Mouse (Mus musculus): ENCODE measurements at regions not wholly inside any gene's neighbourhood (a gene's known extent, or its start where the extent isn't known, plus 50 kb on each side); places are given as distances from the start of the nearest gene placed in this dataset.

DNA sequence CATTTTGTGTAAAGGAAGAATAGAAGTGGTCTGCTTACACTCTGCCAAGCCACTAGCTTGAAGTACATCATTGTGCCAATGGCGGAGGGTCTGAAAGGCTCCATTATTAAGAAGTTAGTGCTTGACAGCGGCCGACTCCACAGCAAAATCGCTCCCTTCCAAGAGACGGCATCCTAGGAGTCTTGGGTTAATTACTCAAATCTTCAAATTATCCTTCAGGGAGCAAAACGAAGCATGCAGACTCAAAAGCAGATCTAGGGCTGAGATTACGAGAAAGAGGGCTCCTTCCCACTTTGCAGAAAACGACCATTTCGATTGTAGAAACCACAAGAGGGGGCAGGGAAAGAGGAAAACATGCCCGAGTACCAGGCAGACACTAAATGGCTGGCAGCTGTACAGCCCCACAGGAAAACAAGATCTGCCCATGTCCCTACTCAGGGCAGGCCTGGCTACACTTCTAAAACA lies 121.9 kb upstream of the Ankrd55 start:
- peak in 1 of 2 experiments; percentile 44 for DNase-seq (ENCODE audit: low spot score in 2 of 2)

GRCm38 (mm10) chr13:112168468-112168867 lies 119.8 kb upstream of the Ankrd55 start:
- no peak for DNase-seq (ENCODE audit: low spot score in 2 of 2)

GRCm38 (mm10) chr13:112170872-112171271 lies 117.4 kb upstream of the Ankrd55 start:
- no peak for DNase-seq (ENCODE audit: low spot score in 2 of 2)

DNA sequence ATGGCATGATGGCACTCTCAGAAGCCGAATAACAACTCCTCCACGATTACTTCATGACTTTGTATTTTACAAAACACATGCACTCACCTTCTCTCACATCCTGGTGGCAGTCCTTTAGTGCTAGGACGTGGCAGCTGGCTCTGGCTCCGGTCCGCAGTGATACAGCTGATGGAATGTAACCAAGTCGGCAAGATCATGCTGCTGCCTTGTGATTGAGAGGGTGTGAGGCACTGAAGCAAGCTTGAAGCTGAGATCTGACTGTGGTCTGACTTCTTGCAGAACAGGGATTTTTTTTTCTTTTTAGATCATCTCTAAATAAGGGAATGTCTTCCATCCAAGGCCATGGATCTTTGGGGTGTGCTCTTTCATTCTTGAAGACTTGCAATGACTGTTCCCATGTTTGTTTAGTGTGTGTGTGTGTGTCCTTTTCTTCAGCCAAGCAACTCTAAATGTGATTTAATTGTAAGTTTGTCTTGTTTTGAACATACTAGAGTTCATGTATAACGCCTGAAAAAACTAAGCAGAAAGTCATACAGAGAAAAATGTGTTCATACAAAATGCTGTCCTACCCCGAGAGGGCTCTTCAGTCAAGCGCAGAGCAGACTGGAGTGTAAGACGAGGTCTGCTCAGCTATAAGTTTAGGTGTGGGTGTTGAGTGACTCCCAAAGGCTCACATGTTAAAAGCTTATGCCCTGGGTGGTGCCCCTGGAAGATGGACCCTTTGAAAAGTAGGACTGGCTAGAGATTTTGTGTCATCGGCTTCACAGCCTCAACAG lies 116.1 kb upstream of the Ankrd55 start:
- no peak for DNase-seq (ENCODE audit: low spot score in 2 of 2)

DNA sequence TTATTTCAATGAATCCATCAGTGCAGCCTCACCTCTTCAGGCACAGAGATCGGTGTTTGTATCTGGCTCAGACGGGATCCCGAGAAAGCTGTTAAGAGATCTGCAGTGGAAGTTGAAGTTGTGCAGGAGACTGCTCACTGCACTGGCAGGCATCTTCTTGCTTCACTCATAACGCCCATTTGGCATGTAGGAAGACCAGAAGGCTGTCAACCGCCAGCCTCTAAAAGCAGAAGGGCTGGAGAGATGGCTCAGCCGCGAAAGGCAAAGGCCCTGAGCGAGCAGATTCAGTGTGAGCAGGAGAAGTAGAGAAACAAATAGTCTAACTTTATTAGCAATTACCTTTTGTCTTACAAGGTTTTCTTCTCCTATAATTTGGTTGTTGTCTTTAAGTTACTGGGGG lies 114.3 kb upstream of the Ankrd55 start:
- no peak for DNase-seq (ENCODE audit: low spot score in 2 of 2)

- no peak for DNase-seq (ENCODE audit: low spot score in 2 of 2)
These were observed 110.2 kb upstream of the Ankrd55 start for GRCm38 (mm10) chr13:112178031-112178430.

DNA sequence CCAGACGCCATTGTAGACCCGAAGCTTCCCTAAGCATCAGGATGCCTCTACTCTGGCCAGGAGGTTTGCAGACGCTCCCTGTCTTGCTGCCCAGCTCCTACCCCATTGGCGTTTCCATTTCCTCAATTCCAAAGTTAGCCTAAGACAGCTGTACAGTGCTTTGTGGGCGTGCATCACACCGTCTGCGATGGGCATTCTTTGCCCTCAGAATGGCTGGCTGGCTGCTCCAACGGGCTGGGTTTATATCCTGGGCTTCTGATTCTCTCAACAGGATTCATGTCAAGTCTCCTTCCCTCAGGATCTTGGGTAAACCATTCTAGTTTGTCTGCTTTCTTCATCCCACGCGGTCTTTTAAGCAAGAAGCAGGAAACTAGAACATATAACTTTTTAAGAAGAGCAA lies 104.3 kb upstream of the Ankrd55 start:
- no peak for DNase-seq (ENCODE audit: low spot score in 2 of 2)

DNA sequence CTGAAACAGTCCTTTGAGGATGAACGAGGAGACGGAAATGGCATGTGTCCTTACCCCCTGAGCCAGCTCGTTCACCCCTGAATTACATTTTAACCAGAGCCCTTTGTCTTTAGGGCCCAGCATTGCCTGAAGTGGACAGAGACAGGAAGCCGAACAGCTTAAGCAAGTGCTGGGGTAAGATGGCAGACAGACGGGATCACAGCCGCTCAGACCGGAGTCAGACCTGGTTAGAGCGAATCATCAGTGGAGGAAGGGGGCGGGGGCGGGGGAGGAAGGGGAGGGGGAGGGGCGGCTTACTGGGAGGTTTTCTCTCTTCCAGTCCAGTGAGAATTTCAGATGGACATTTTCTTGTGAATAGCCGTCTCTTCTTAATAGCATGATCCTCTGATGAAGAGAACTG lies 103.1 kb upstream of the Ankrd55 start:
- DNase-seq (ENCODE audit: low spot score in 2 of 2), result no peak

DNA sequence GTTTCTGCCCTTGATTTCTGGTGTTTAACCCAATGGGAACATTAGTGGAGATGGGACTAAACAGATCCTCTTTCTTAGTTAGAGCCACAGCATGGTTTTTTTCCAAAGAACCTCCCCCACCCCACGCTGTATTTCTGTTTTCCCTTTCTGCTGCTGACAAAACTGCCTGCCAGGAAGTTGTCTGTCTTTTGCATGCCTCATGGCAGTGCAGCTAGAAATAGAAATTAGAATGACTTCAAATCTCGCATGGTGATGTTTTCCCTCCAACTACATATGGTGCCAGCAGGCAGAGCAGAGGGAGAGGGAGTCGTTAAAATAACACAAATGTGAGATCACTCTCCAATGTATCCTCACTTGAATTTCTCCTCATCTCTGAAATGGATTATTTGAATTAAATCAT lies 101.0 kb upstream of the Ankrd55 start:
- DNase-seq (ENCODE audit: low spot score in 2 of 2), result peak; percentile 71 to 86

DNA sequence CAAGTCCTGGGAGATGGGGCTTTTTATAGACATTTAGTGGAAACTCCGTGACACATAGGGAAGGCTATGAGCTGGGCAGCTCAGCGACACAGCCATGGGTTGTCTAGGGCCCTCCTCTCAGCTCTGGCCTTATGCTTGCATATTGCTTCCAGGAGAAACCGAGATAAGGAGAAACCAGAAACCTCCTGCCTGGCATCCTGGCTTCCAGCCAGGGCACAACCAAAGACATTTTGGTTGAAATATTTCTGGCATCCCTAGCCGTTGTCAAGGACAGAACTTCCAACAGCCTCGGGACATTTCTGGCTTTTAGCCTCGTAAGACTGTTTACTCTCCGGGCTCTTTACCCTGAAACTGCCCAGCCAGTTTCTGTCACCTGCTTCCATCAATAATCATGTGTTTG lies 99.9 kb upstream of the Ankrd55 start:
- no peak for DNase-seq (ENCODE audit: low spot score in 2 of 2)

GRCm38 (mm10) chr13:112188741-112189476 lies 99.3 kb upstream of the Ankrd55 start:
- no peak for DNase-seq (ENCODE audit: low spot score in 2 of 2)

DNA sequence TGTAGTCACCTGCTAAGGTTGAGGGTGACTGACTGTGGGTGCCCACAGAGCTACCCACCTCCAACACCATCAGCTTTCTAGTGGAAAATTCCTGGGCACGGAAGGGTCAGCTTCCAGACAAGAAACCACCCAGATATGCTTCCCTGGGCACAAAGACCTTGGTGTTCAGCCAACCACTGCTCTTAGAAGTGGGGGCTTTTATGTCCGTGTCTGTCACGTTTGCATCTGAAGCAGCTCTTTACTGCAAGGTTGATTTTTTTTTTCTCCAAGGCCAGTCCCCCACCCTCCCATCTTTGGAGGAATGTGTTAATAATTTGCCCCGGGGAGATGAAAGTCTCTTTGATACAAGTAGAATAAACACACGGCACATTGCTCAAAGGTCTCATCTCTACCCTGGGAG lies 98.6 kb upstream of the Ankrd55 start:
- DNase-seq (ENCODE audit: low spot score in 2 of 2), result no peak

- DNase-seq (ENCODE audit: low spot score in 2 of 2), result no peak
These were observed 95.9 kb upstream of the Ankrd55 start for GRCm38 (mm10) chr13:112192192-112192905.

- DNase-seq (ENCODE audit: low spot score in 2 of 2), result no peak
These were observed 94.6 kb upstream of the Ankrd55 start for GRCm38 (mm10) chr13:112193676-112194075.

GRCm38 (mm10) chr13:112194991-112195390 lies 93.3 kb upstream of the Ankrd55 start:
- DNase-seq (ENCODE audit: low spot score in 2 of 2), result no peak

DNA sequence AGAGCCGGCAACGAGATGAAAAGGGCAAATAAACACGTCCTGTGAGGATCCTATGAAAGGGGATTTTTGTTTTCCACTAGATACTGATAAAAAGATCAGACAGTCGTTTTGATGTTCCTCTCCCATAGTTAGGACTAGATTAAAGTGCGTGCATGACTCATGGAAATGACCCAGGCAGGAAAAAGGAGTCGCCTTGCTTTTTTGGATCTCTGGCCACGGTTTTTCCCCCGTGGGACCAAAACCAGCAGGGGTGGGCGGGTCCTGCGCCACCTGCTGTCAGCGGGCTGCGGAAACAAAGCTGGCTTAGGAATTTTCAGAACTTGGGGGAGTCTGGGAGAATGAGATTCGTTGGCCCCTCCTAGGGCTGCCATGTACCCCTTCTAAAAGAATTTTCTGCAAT lies 91.5 kb upstream of the Ankrd55 start:
- peak in 1 of 2 experiments; percentile 30 for DNase-seq (ENCODE audit: low spot score in 2 of 2)

DNA sequence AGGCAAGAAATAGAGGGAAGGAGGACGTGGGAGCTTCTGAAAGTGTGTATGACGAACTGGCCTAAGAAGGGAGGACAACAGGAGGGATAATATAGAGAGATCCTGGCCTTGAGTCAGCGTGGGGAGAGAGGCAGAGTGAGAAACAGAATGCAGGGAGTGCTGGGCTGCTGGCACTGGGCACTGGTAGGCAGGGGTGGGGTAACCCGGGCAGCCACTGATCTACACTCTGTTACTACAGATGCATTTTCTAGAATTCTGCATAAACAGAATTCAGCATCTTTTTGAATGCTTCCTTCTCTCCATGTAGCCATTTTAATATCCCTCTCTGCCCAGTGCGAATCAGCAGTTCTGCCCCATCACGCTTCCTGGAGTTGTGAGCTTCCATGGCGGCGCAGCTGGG lies 84.5 kb upstream of the Ankrd55 start:
- DNase-seq (ENCODE audit: low spot score in 2 of 2), result no peak

DNA sequence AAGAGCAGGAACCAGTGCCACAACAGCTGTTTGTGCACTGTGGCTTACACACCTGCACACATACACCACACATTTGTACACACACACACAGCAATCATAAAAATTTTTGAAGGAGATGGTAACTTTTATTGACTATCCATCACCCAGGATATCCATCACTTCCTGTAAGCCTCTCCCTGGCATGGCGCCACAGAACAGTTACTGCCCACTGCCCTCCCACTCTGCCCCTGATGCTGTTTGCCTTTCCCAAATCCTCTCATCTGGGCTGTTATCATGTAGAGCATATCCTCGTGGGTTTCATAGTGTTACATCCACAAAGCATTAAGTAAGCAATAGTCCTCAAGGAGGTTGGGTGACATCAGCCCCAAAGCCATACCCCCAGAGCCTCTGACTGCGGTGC lies 84.0 kb upstream of the Ankrd55 start:
- no peak for DNase-seq (ENCODE audit: low spot score in 2 of 2)

- no peak for DNase-seq (ENCODE audit: low spot score in 2 of 2)
These were observed 83.4 kb upstream of the Ankrd55 start for GRCm38 (mm10) chr13:112204813-112205212.

DNA sequence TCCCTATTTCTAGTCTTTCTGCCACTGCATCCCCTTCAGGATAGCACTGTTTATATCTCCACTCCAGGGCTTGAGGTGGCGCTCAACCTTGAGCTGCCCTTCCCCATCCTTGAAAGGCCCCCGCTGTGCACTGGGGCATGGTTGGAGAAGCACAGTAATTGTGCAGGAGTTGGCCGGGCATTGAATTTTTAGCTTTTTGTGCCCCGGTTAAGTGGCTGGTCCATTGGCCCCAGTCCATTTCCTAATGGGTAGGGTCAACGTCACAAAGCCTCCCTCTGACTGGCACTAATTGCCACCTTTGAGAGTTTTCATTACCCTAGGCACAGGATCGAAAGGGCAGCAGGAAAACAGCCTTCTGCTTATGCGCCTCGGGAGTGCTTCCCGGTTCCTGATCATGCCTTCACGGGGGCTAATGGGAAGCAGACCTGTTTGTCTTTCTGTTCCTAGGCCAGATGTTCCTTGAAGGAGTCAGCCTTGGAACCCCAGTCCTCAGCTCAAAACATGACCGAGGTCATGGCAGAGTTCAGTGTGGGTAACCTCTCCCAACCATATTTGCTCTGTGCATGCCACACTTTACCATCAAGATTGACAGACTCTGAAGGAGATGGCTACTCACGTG lies 80.5 kb upstream of the Ankrd55 start:
- peak in 1 of 2 experiments; percentile 16 for DNase-seq (ENCODE audit: low spot score in 2 of 2)

DNA sequence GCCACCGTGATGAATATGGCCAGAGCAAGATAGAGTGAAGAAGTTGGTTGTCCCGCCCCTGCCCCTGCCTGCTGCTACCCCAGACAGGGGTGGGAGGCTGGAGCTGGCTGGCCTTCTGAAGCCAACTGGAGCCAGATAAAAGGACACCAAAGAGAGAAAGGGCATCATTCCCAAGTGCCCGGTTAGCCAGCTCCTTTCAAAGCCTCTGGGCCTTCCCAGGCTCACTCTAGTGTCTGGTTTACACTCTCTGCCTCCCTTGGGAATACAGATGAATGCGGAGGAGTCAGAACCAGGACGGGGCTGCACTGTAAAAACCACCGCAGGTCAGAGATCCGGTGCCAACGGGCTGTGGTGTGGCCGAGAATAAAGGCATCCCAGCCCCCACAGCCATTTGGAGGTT lies 76.4 kb upstream of the Ankrd55 start:
- no peak for DNase-seq (ENCODE audit: low spot score in 2 of 2)

- DNase-seq (ENCODE audit: low spot score in 2 of 2), result no peak
These were observed 75.9 kb upstream of the Ankrd55 start for GRCm38 (mm10) chr13:112212391-112212790.
